In the genomic region with DNA sequence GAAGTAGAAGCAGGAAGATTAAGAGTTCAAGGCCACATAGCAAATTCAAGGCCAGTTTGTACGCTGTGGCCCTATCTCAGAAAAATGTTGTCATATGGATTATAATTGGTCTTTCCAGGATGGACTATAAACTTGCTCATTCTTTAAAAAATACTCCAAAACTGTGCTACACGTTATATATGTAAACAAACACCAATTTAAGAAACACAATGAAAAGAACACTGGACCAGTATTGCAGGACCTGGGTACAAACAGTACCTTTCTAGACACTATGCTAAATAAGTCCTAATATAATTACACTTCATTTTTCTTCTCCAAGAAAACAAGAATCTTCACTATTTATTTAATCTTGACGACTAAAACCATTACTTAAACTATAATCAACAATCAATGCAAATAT, we compare ENCODE assay signal across 27 mouse cellular contexts.
"Had no signal": no experiment of that assay in that cellular context is flagged by ENCODE, and none has a peak within 500 bp of the region (broad histone marks: within the 10 kb centered on the region; RNA-seq: fewer than 3 reads in every experiment).

No protein-coding gene starts in this region.

- DNase-seq: gastrocnemius, adult 2 months; gastrocnemius, postnatal 10 days; gastrocnemius, postnatal 25 days; heart, adult 18-20 months; heart, postnatal 10 days; heart, postnatal 4 days; kidney, adult 11 months; kidney, adult 2 months; kidney, adult 9 months; kidney, postnatal 10 days; kidney, postnatal 25 days; layer of hippocampus, adult 9-11 months; layer of hippocampus, postnatal 36 days; left cerebral cortex, postnatal 4 days; liver, embryonic 13.5 days had no signal

- H3K4me1 ChIP-seq: hindbrain, embryonic 10.5 days; hindbrain, embryonic 12.5 days; limb, embryonic 13.5 days; limb, embryonic 15.5 days; liver, embryonic 13.5 days had no signal

- H3K9ac ChIP-seq: heart, embryonic 13.5 days; heart, embryonic 15.5 days; hindbrain, embryonic 12.5 days; hindbrain, embryonic 14.5 days; kidney, embryonic 15.5 days; limb, embryonic 13.5 days; limb, embryonic 15.5 days; liver, embryonic 13.5 days had no signal

- H3K4me2 ChIP-seq: heart, embryonic 15.5 days; hindbrain, embryonic 12.5 days; hindbrain, embryonic 14.5 days; kidney, embryonic 15.5 days; limb, embryonic 13.5 days; limb, embryonic 15.5 days; liver, embryonic 11.5 days; liver, embryonic 13.5 days had no signal

- ATAC-seq: forebrain, embryonic 16.5 days; hindbrain, embryonic 16.5 days had no signal

- H3K36me3 ChIP-seq: heart, embryonic 10.5 days; heart, embryonic 13.5 days; heart, embryonic 15.5 days; hindbrain, embryonic 12.5 days; kidney, embryonic 15.5 days; limb, embryonic 13.5 days; limb, embryonic 15.5 days; liver, embryonic 13.5 days had no signal

- H3K27me3 ChIP-seq: heart, embryonic 13.5 days; heart, embryonic 15.5 days; hindbrain, embryonic 12.5 days; kidney, embryonic 15.5 days; limb, embryonic 13.5 days; limb, embryonic 15.5 days; liver, embryonic 13.5 days had no signal

- H3K4me3 ChIP-seq: gastrocnemius, adult 2 months; heart, embryonic 10.5 days; heart, embryonic 13.5 days; heart, embryonic 15.5 days; hindbrain, embryonic 10.5 days; hindbrain, embryonic 12.5 days; kidney, embryonic 15.5 days; limb, embryonic 13.5 days; limb, embryonic 15.5 days; liver, embryonic 13.5 days had no signal

- H3K27ac ChIP-seq: gastrocnemius, adult 2 months; heart, embryonic 10.5 days; heart, embryonic 15.5 days; hindbrain, embryonic 10.5 days; hindbrain, embryonic 12.5 days; hindbrain, embryonic 14.5 days; limb, embryonic 13.5 days; limb, embryonic 15.5 days; liver, embryonic 13.5 days had no signal

- H3K9me3 ChIP-seq: heart, embryonic 10.5 days; heart, embryonic 13.5 days; heart, embryonic 15.5 days; hindbrain, embryonic 10.5 days; hindbrain, embryonic 12.5 days; kidney, embryonic 15.5 days; limb, embryonic 13.5 days; limb, embryonic 15.5 days; liver, embryonic 13.5 days had no signal
